Mouse (Mus musculus) bone marrow, adult 2 months (tissue): ENCODE data around the gene Dthd1. TPM values are rescaled to one million over a fixed set of nuclear protein-coding genes. Genes with fewer than 3 reads are reported as not detected.
A peak's percentile ranks its signal among the peaks of the same experiment; 100 is the strongest.

Experiments
- H3K27ac ChIP-seq: fragments of 200-500 bp; 2 replicates; pipeline ENCODE4 v1.5.1; 2012; ENCODE audit warnings: low read depth, mild to moderate bottlenecking, control low read depth, inconsistent platforms, low read length; ENCODE audit not compliant: control insufficient read depth, poor library complexity, insufficient read depth
- H3K4me1 ChIP-seq: fragments of 200-500 bp; 2 replicates; pipeline ENCODE4 v1.6.1; 2011; ENCODE audit warnings: low read length; ENCODE audit not compliant: control insufficient read depth, insufficient read depth
- H3K4me3 ChIP-seq: fragments of 200-500 bp; replicated peaks from 2 replicates; pipeline ENCODE3; 2011; ENCODE audit warnings: mild to moderate bottlenecking, low read depth, low read length, control low read depth; ENCODE audit not compliant: control insufficient read depth
- CTCF ChIP-seq: fragments of 200-500 bp; IDR thresholded peaks from 2 replicates; pipeline ENCODE4 v1.5.1; 2011; ENCODE audit warnings: low read length, control low read depth; ENCODE audit not compliant: control insufficient read depth, insufficient read depth
- POLR2A ChIP-seq: fragments of 200-500 bp; IDR thresholded peaks from 2 replicates; pipeline ENCODE4 v1.6.1; 2011; ENCODE audit warnings: low read depth, mild to moderate bottlenecking, control low read depth, low read length, borderline replicate concordance; ENCODE audit not compliant: control insufficient read depth
- WGBS: fragments of 180-500 bp; shearing (Covaris S2); methylation state at CpG from one replicate; pipeline ENCODE4 v1.1.7; 2018; 5-methylcytosine and 5-hydroxymethylcytosine counted together
- polyA plus RNA-seq: library from polyadenylated mRNA; stranded (reverse); fragments of >200 nt; gene quantifications from 2 replicates; pipeline ENCODE4 v1.2.4, GENCODE M21; 2011; ENCODE audit warnings: low replicate concordance; ENCODE audit not compliant: missing spikeins, insufficient read depth, insufficient read length

Dthd1 gene
- polyA plus RNA-seq, 1 experiment: not detected

- no peaks in the 10 kb centered on the region; the same call in 1 of the 2 replicates for H3K4me1 ChIP-seq
- H3K4me3 ChIP-seq: no peak overlapping the region
- H3K27ac ChIP-seq: no peak overlapping the region
- TF ChIP-seq CTCF: no peak
- TF ChIP-seq POLR2A: no peak
- 37% methylated on average over 6 of the region's 6 CpGs for WGBS
These were observed 33.0 kb downstream of the Dthd1 start for GRCm38 (mm10) chr5:62846571-62847131.

- 79% methylated on average over 2 of the region's 2 CpGs for whole genome bisulfite sequencing
- Histone ChIP-seq H3K27ac (no peak overlapping the region), H3K4me1 (peaks cover 2% of the 10 kb centered on the region), H3K4me3 (no peak overlapping the region)
- TF ChIP-seq CTCF (no peak), POLR2A (no peak)
These were observed 37.7 kb downstream of the Dthd1 start for GRCm38 (mm10) chr5:62851337-62851736.

GRCm38 (mm10) chr5:62854361-62854844, 40.8 kb downstream of the Dthd1 start:
- Histone ChIP-seq H3K27ac (no peak overlapping the region), H3K4me3 (no peak overlapping the region), H3K4me1 (peaks cover 2% of the 10 kb centered on the region)
- WGBS: 72% methylated on average over 4 of the region's 4 CpGs
- TF ChIP-seq CTCF (no peak), POLR2A (no peak)

GRCm38 (mm10) chr5:62857502-62857901, 43.9 kb downstream of the Dthd1 start:
- H3K4me1 ChIP-seq: peaks cover 2% of the 10 kb centered on the region
- H3K27ac ChIP-seq: no peak overlapping the region
- H3K4me3 ChIP-seq: no peak overlapping the region
- WGBS: 78% methylated on average over 1 of the region's 1 CpGs
- TF ChIP-seq CTCF (no peak), POLR2A (no peak)

- TF ChIP-seq POLR2A (no peak), CTCF (no peak)
- peaks cover 2% of the 10 kb centered on the region for H3K4me1 ChIP-seq
- H3K27ac ChIP-seq: no peak overlapping the region; the same call in 1 of the 2 replicates
- WGBS: 7% methylated on average over 2 of the region's 2 CpGs
- no peak overlapping the region for H3K4me3 ChIP-seq
These were observed 44.7 kb downstream of the Dthd1 start for GRCm38 (mm10) chr5:62858282-62858681.

GRCm38 (mm10) chr5:62864348-62864747, 50.7 kb downstream of the Dthd1 start:
- Histone ChIP-seq H3K27ac (no peak overlapping the region), H3K4me1 (no peaks in the 10 kb centered on the region), H3K4me3 (no peak overlapping the region)
- TF ChIP-seq CTCF (no peak), POLR2A (no peak)
- 69% methylated on average over 3 of the region's 3 CpGs for WGBS

GRCm38 (mm10) chr5:62867003-62867402, 53.4 kb downstream of the Dthd1 start:
- Histone ChIP-seq H3K27ac (no peak overlapping the region), H3K4me1 (no peaks in the 10 kb centered on the region), H3K4me3 (no peak overlapping the region)
- TF ChIP-seq CTCF: no peak
- TF ChIP-seq POLR2A: no peak

- H3K27ac ChIP-seq: no peak overlapping the region
- no peak for TF ChIP-seq POLR2A
- no peak for TF ChIP-seq CTCF
- no peaks in the 10 kb centered on the region for H3K4me1 ChIP-seq
- 60% methylated on average over 1 of the region's 1 CpGs for WGBS
- no peak overlapping the region for H3K4me3 ChIP-seq
These were observed 65.9 kb downstream of the Dthd1 start for GRCm38 (mm10) chr5:62879530-62879929.

- Histone ChIP-seq H3K4me1 (no peaks in the 10 kb centered on the region), H3K4me3 (no peak overlapping the region), H3K27ac (no peak overlapping the region)
- no peak for TF ChIP-seq POLR2A
- peak; percentile 11; the same call in 1 of the 2 replicates for TF ChIP-seq CTCF
- 69% methylated on average over 3 of the region's 3 CpGs for WGBS
These were observed 81.7 kb downstream of the Dthd1 start for GRCm38 (mm10) chr5:62895326-62895725.

GRCm38 (mm10) chr5:62906954-62907353, 93.3 kb downstream of the Dthd1 start:
- Histone ChIP-seq H3K4me3 (no peak overlapping the region), H3K4me1 (no peaks in the 10 kb centered on the region), H3K27ac (no peak overlapping the region)
- no peak for TF ChIP-seq POLR2A
- TF ChIP-seq CTCF: no peak
- WGBS: 73% methylated on average over 2 of the region's 2 CpGs
